Mouse (Mus musculus): Measurements from ENCODE around the gene Disp1.

The Disp1 gene

GRCm38 (mm10) chr1:183155600-183155999 is 65.7 kb downstream of the Disp1 start:
- no peak for TF ChIP-seq GATA4 (IDR thresholded peaks at IDR 0.05; ENCODE audit: insufficient replicate concordance, low read length)

GRCm38 (mm10) chr1:183154296-183155204 is 66.8 kb downstream of the Disp1 start:
- no peak for TF ChIP-seq GATA4 (IDR thresholded peaks at IDR 0.05; ENCODE audit: insufficient replicate concordance, low read length)

GRCm38 (mm10) chr1:183153354-183153753 is 68.0 kb downstream of the Disp1 start:
- TF ChIP-seq GATA4 (IDR thresholded peaks at IDR 0.05; ENCODE audit: insufficient replicate concordance, low read length), result no peak

GRCm38 (mm10) chr1:183151510-183152319 is 69.6 kb downstream of the Disp1 start:
- TF ChIP-seq GATA4 (IDR thresholded peaks at IDR 0.05; ENCODE audit: insufficient replicate concordance, low read length), result no peak

- TF ChIP-seq GATA4 (IDR thresholded peaks at IDR 0.05; ENCODE audit: insufficient replicate concordance, low read length), result no peak
Measured at GRCm38 (mm10) chr1:183150379-183150840, 70.9 kb downstream of the Disp1 start.

DNA sequence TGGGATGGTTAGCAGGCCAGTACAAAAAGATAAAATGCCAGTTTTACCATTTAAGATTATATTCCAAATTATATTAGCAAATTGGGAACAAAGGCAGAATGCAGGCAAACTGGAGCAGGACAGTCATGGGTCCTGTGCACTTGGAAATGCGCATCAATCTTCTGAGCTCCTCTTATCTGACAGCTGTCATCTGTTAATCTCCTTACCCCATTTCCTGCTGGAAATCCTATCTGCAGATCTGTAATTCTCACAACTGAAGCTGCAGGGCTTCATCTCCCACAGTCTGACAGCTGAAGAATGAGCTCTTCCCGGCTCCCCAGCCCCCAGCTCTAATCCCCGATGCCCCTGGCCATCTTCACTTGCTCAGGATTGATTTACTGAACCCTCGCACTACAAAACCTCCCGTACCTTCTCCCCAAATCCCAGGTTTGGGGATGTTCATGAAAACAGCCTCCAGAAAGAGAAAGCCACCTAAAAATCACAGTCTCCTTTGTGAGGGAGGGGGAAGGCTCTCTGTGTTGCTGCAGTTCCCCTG is 71.7 kb downstream of the Disp1 start:
- no peak for TF ChIP-seq GATA4 (IDR thresholded peaks at IDR 0.05; ENCODE audit: insufficient replicate concordance, low read length)

- TF ChIP-seq GATA4 (IDR thresholded peaks at IDR 0.05; ENCODE audit: insufficient replicate concordance, low read length), result no peak
Measured at GRCm38 (mm10) chr1:183147438-183147841, 73.9 kb downstream of the Disp1 start.

DNA sequence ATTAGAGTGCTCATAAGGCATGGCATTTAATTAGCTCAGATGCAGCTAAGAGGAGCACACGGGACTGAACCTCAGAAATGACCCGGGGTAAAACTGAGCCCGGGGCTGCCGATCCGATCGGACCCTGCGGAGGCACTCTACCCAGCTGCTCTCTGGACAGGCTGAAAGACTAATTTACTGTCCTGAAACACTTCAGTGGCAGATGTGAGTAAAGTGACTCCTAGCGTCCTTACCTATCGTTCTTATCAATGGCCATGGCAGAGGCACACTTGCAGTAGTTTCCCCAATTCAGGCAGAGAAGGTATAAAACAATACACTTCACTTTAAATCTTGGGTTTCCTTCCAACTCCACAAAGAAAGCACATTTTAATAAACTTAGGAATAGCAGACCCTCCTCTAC is 74.5 kb downstream of the Disp1 start:
- no peak for TF ChIP-seq GATA4 (IDR thresholded peaks at IDR 0.05; ENCODE audit: insufficient replicate concordance, low read length)

GRCm38 (mm10) chr1:183146102-183146735 is 75.1 kb downstream of the Disp1 start:
- no peak for TF ChIP-seq GATA4 (IDR thresholded peaks at IDR 0.05; ENCODE audit: insufficient replicate concordance, low read length)

DNA sequence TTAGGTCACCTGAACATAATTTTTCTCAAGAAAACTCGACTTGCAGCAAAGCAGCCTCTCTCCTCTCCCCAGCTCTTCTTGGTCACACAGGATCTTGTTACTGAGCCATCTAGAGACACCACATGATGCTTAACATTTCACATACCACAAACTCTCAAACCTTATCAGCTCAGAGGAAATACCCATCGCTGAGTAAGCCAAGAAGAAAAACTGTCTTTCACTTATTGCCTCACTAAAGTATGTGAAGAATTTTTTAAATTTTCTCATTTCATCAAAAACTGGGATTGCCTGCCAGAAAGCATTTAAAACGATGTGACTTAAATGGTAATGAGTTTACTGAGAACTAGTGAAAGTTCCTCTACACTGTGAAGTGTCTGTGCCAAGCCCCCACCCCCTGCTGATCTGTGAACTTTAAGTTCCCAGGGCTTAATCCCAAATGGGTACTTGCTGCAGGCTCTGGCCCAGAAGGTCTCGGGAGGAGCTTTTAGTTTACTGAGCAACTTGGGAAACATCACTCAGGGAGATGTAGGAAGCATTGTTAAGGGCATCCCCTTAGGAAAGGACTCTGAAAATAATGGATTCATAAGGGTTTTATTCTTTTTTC is 76.6 kb downstream of the Disp1 start:
- TF ChIP-seq GATA4 (IDR thresholded peaks at IDR 0.05; ENCODE audit: insufficient replicate concordance, low read length), result no peak

DNA sequence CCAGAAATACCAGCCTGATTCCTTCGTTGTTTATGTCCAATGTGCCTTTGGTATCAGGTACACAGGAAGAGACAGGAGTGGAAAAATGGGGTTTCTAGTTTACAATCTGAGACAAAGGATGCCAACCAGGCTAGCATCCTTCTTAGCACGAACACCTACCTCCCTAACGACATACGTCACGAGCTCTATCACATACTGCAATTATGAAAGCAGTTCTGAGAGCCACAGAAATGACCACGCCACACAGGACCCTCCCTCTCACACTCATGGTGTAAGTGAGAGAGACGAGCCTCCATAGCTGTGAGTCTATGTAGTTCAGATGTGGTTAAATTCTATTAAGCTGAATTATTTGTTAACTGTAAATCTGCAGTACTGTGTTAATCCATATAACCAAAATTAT is 78.1 kb downstream of the Disp1 start:
- TF ChIP-seq GATA4 (IDR thresholded peaks at IDR 0.05; ENCODE audit: insufficient replicate concordance, low read length), result no peak

GRCm38 (mm10) chr1:183142566-183142965 is 78.8 kb downstream of the Disp1 start:
- TF ChIP-seq GATA4 (IDR thresholded peaks at IDR 0.05; ENCODE audit: insufficient replicate concordance, low read length), result no peak

GRCm38 (mm10) chr1:183141329-183141728 is 80.0 kb downstream of the Disp1 start:
- TF ChIP-seq GATA4 (IDR thresholded peaks at IDR 0.05; ENCODE audit: insufficient replicate concordance, low read length), result no peak

- no peak for TF ChIP-seq GATA4 (IDR thresholded peaks at IDR 0.05; ENCODE audit: insufficient replicate concordance, low read length)
Measured at GRCm38 (mm10) chr1:183140511-183141268, 80.6 kb downstream of the Disp1 start.

Data from liver, adult (tissue).